Mouse (Mus musculus) heart, embryonic 15.5 days (tissue): ENCODE data around the gene Trim29. TPM values are rescaled to one million over a fixed set of nuclear protein-coding genes. Genes with fewer than 3 reads are reported as not detected.
A peak's percentile ranks its signal among the peaks of the same experiment; 100 is the strongest.

Experiments used
- ATAC-seq: fragments of 200-750 bp; cut with Nextera tagmentation; replicated peaks from 2 replicates; pipeline ENCODE4 v1.8.0; 2017; ENCODE audit warnings: low read depth, moderate TSS enrichment; ENCODE audit not compliant: insufficient number of reproducible peaks, insufficient read depth, low FRiP score
- H3K27ac ChIP-seq: fragments of 300-500 bp; sonication (generic); 2 replicates; pipeline ENCODE4 v1.5.1; 2015; ENCODE audit warnings: mild to moderate bottlenecking, inconsistent platforms
- H3K27me3 ChIP-seq: fragments of 300-500 bp; sonication (generic); 2 replicates; pipeline ENCODE4 v1.6.1; 2015; ENCODE audit warnings: inconsistent platforms
- H3K36me3 ChIP-seq: fragments of 300-500 bp; sonication (generic); 2 replicates; pipeline ENCODE4 v1.6.1; 2015; ENCODE audit warnings: mild to moderate bottlenecking, inconsistent platforms
- H3K4me1 ChIP-seq: fragments of 300-500 bp; sonication (generic); replicated peaks from 2 replicates; pipeline ENCODE4 v1.6.1; 2015; ENCODE audit warnings: inconsistent platforms
- H3K4me2 ChIP-seq: fragments of 300-500 bp; sonication (generic); 2 replicates; pipeline ENCODE4 v1.6.1; 2015; ENCODE audit warnings: inconsistent platforms, mild to moderate bottlenecking, moderate library complexity
- H3K4me3 ChIP-seq: fragments of 300-500 bp; sonication (generic); 2 replicates; pipeline ENCODE4 v1.5.1; 2015; ENCODE audit warnings: mild to moderate bottlenecking, inconsistent platforms
- H3K9ac ChIP-seq: fragments of 300-500 bp; sonication (generic); 2 replicates; pipeline ENCODE4 v1.6.1; 2015; ENCODE audit warnings: mild to moderate bottlenecking, inconsistent platforms
- H3K9me3 ChIP-seq: fragments of 300-500 bp; sonication (generic); replicated peaks from 2 replicates; pipeline ENCODE4 v1.6.1; 2016; ENCODE audit warnings: inconsistent platforms
- WGBS: fragments of 180-500 bp; shearing (Covaris S2); methylation state at CpG from one replicate; pipeline ENCODE4 v1.1.7; 2015; ENCODE audit warnings: mixed read lengths; 5-methylcytosine and 5-hydroxymethylcytosine counted together
- polyA plus RNA-seq: library from polyadenylated mRNA; unstranded; fragments of >200 nt; fragmentation: Nextera tagmentation; extraction: Ambion mirVana; gene quantifications from 2 replicates; pipeline ENCODE4 v1.2.1, GENCODE M21; 2015

Trim29 gene
- 0.78 and 10.6 TPM in 2 replicates for polyA plus RNA-seq

GRCm38 (mm10) chr9:43310538-43310937 is at the start of gene Trim29:
TSS of gene Trim29 (plus strand) at chr9:43310848.
- H3K36me3 ChIP-seq = no peaks in the 10 kb centered on the region
- no peak for ATAC-seq
- 44% methylated on average over 12 of the region's 12 CpGs for WGBS
- H3K4me3 ChIP-seq = peak within 1 kb of the TSS; percentile 13; the same call in 1 of the 2 replicates
- no peak within 1 kb of the TSS for H3K27ac ChIP-seq
- no peak within 1 kb of the TSS for H3K4me2 ChIP-seq
- H3K9me3 ChIP-seq = no peaks in the 10 kb centered on the region
- H3K4me1 ChIP-seq = no peaks in the 10 kb centered on the region
- no peak within 1 kb of the TSS for H3K9ac ChIP-seq
- peaks cover 13% of the 10 kb centered on the region; the same call in 1 of the 2 replicates for H3K27me3 ChIP-seq

- Histone ChIP-seq H3K27me3 (no peaks in the 10 kb centered on the region), H3K4me2 (no peak overlapping the region), H3K4me1 (peaks cover 21% of the 10 kb centered on the region), H3K27ac (peak overlapping the region; percentile 25; the same call in 1 of the 2 replicates), H3K9ac (no peak overlapping the region), H3K4me3 (no peak overlapping the region), H3K36me3 (no peaks in the 10 kb centered on the region), H3K9me3 (no peaks in the 10 kb centered on the region)
- no peak for ATAC-seq
- 44% methylated on average over 4 of the region's 4 CpGs for WGBS
Measured at GRCm38 (mm10) chr9:43261124-43261907, 49.3 kb upstream of the Trim29 start.

GRCm38 (mm10) chr9:43261941-43262340 is 48.7 kb upstream of the Trim29 start:
- H3K27ac ChIP-seq = peak overlapping the region; percentile 16
- H3K9me3 ChIP-seq = no peaks in the 10 kb centered on the region
- no peak overlapping the region for H3K9ac ChIP-seq
- no peaks in the 10 kb centered on the region for H3K27me3 ChIP-seq
- H3K4me1 ChIP-seq = peaks cover 21% of the 10 kb centered on the region
- no peaks in the 10 kb centered on the region for H3K36me3 ChIP-seq
- H3K4me2 ChIP-seq = no peak overlapping the region
- H3K4me3 ChIP-seq = no peak overlapping the region
- 49% methylated on average over 2 of the region's 2 CpGs for WGBS
- ATAC-seq = 0 out of 2 replicates have a peak, but pooled peaks have one; percentile 15

- no peak overlapping the region for H3K4me2 ChIP-seq
- no peaks in the 10 kb centered on the region for H3K36me3 ChIP-seq
- no peak for ATAC-seq
- no peak overlapping the region for H3K4me3 ChIP-seq
- 69% methylated on average over 4 of the region's 4 CpGs for WGBS
- peaks cover 21% of the 10 kb centered on the region for H3K4me1 ChIP-seq
- H3K27ac ChIP-seq = peak overlapping the region; percentile 16
- H3K9me3 ChIP-seq = no peaks in the 10 kb centered on the region
- no peaks in the 10 kb centered on the region for H3K27me3 ChIP-seq
- H3K9ac ChIP-seq = no peak overlapping the region
Measured at GRCm38 (mm10) chr9:43262390-43262789, 48.3 kb upstream of the Trim29 start.

GRCm38 (mm10) chr9:43262811-43263550 is 47.7 kb upstream of the Trim29 start:
- Histone ChIP-seq H3K4me2 (no peak overlapping the region), H3K4me3 (no peak overlapping the region), H3K36me3 (no peaks in the 10 kb centered on the region), H3K4me1 (peaks cover 21% of the 10 kb centered on the region), H3K9ac (no peak overlapping the region), H3K9me3 (no peaks in the 10 kb centered on the region), H3K27me3 (no peaks in the 10 kb centered on the region), H3K27ac (peak overlapping the region; percentile 16; the same call in 1 of the 2 replicates)
- ATAC-seq = no peak
- 61% methylated on average over 9 of the region's 9 CpGs for WGBS

GRCm38 (mm10) chr9:43263946-43264451 is 46.6 kb upstream of the Trim29 start:
- Histone ChIP-seq H3K27ac (0 out of 2 replicates have a peak overlapping the region, but pooled peaks have one; percentile 5), H3K9ac (no peak overlapping the region), H3K4me3 (no peak overlapping the region), H3K27me3 (no peaks in the 10 kb centered on the region), H3K9me3 (no peaks in the 10 kb centered on the region), H3K4me1 (peaks cover 21% of the 10 kb centered on the region), H3K4me2 (no peak overlapping the region), H3K36me3 (no peaks in the 10 kb centered on the region)
- WGBS = 32% methylated on average over 11 of the region's 11 CpGs
- no peak for ATAC-seq

- 57% methylated on average over 9 of the region's 9 CpGs for WGBS
- H3K27me3 ChIP-seq = peaks cover 11% of the 10 kb centered on the region
- H3K4me3 ChIP-seq = no peak overlapping the region
- no peak for ATAC-seq
- H3K27ac ChIP-seq = no peak overlapping the region
- H3K36me3 ChIP-seq = no peaks in the 10 kb centered on the region
- no peaks in the 10 kb centered on the region for H3K9me3 ChIP-seq
- no peak overlapping the region for H3K4me2 ChIP-seq
- no peak overlapping the region for H3K9ac ChIP-seq
- H3K4me1 ChIP-seq = peaks cover 22% of the 10 kb centered on the region
Measured at GRCm38 (mm10) chr9:43265194-43265593, 45.5 kb upstream of the Trim29 start.

- H3K27me3 ChIP-seq = peaks cover 32% of the 10 kb centered on the region
- WGBS = 72% methylated on average over 8 of the region's 8 CpGs
- H3K4me2 ChIP-seq = no peak overlapping the region
- no peak overlapping the region for H3K9ac ChIP-seq
- no peaks in the 10 kb centered on the region for H3K9me3 ChIP-seq
- H3K27ac ChIP-seq = no peak overlapping the region
- no peaks in the 10 kb centered on the region for H3K36me3 ChIP-seq
- peaks cover 27% of the 10 kb centered on the region for H3K4me1 ChIP-seq
- H3K4me3 ChIP-seq = no peak overlapping the region
- no peak for ATAC-seq
Measured at GRCm38 (mm10) chr9:43267357-43267756, 43.3 kb upstream of the Trim29 start.

- Histone ChIP-seq H3K4me1 (peaks cover 11% of the 10 kb centered on the region), H3K36me3 (no peaks in the 10 kb centered on the region), H3K4me2 (no peak overlapping the region), H3K9ac (no peak overlapping the region), H3K4me3 (no peak overlapping the region), H3K27ac (no peak overlapping the region), H3K27me3 (peaks cover 38% of the 10 kb centered on the region), H3K9me3 (no peaks in the 10 kb centered on the region)
- 32% methylated on average over 8 of the region's 8 CpGs for WGBS
- no peak for ATAC-seq
Measured at GRCm38 (mm10) chr9:43269166-43269565, 41.5 kb upstream of the Trim29 start.

GRCm38 (mm10) chr9:43270723-43271252 is 39.9 kb upstream of the Trim29 start:
- H3K4me1 ChIP-seq = peaks cover 11% of the 10 kb centered on the region
- ATAC-seq = no peak
- H3K27ac ChIP-seq = no peak overlapping the region
- H3K9me3 ChIP-seq = no peaks in the 10 kb centered on the region
- peak overlapping the region; percentile 37 for H3K4me3 ChIP-seq
- no peaks in the 10 kb centered on the region for H3K36me3 ChIP-seq
- H3K4me2 ChIP-seq = peak overlapping the region; percentile 68
- WGBS = 4% methylated on average over 17 of the region's 17 CpGs
- peaks cover 38% of the 10 kb centered on the region for H3K27me3 ChIP-seq
- 0 out of 2 replicates have a peak overlapping the region, but pooled peaks have one; percentile 12 for H3K9ac ChIP-seq
